Mouse (Mus musculus) gastrocnemius, adult 2 months (tissue): ENCODE data around the gene Ndufa4l2. TPM values are rescaled to one million over a fixed set of nuclear protein-coding genes. Genes with fewer than 3 reads are reported as not detected.
A peak's percentile ranks its signal among the peaks of the same experiment; 100 is the strongest.

ENCODE experiments used
- DNase-seq: peaks from one replicate; pipeline ENCODE4 v3.0.0; 2022
- H3K27ac ChIP-seq: fragments of 200-600 bp; 2 replicates; pipeline ENCODE4 v1.8.1; 2022; ENCODE audit warnings: mild to moderate bottlenecking
- H3K4me3 ChIP-seq: fragments of 200-600 bp; 2 replicates; pipeline ENCODE4 v1.8.1; 2022; ENCODE audit warnings: mild to moderate bottlenecking, moderate library complexity
- CTCF ChIP-seq: fragments of 200-600 bp; IDR thresholded peaks from 2 replicates; pipeline ENCODE4 v1.8.1; 2022; ENCODE audit warnings: antibody characterized with exemption, mild to moderate bottlenecking, moderate library complexity
- intact Hi-C: fragments of 180-260 bp; cut with DNase I; formaldehyde crosslinking; loops from one replicate; pipeline ENCODE4 v1.15.1; 2025
- total RNA-seq, 2 experiments: library from RNA; stranded (reverse); gene quantifications; 2 replicates each; pipeline ENCODE4 v1.2.3; 2021

The Ndufa4l2 gene
- total RNA-seq, 2 experiments from 2014 or later = 8.1 to 16.5 TPM

GRCm38 (mm10) chr10:127522088-127522581, 7.4 kb downstream of the Ndufa4l2 start, which contains the start of gene Shmt2:
TSS of gene Shmt2 (minus strand) at chr10:127522444.
- intact Hi-C loops = no loop called here
- peak; percentile 88 for DNase-seq
- no peak for TF ChIP-seq CTCF
- Histone ChIP-seq H3K4me3 (peak within 1 kb of the TSS; percentile 89), H3K27ac (peak within 1 kb of the TSS; percentile 91)

- Histone ChIP-seq H3K4me3 (no peak overlapping the region), H3K27ac (no peak overlapping the region)
- DNase-seq = no peak
- intact Hi-C loops = no loop called here
- TF ChIP-seq CTCF = no peak
Observed at GRCm38 (mm10) chr10:127524646-127525255, 10.0 kb downstream of the Ndufa4l2 start.

GRCm38 (mm10) chr10:127526048-127526447, 11.3 kb downstream of the Ndufa4l2 start:
- no peak for DNase-seq
- Histone ChIP-seq H3K4me3 (peak overlapping the region; percentile 66), H3K27ac (no peak overlapping the region)
- intact Hi-C loops = no loop called here
- TF ChIP-seq CTCF = no peak

GRCm38 (mm10) chr10:127526681-127527080, 11.9 kb downstream of the Ndufa4l2 start:
- H3K4me3 ChIP-seq = peak overlapping the region; percentile 66
- peak; percentile 69 for TF ChIP-seq CTCF
- H3K27ac ChIP-seq = no peak overlapping the region
- DNase-seq = peak; percentile 85
- intact Hi-C loops = no loop called here

- Histone ChIP-seq H3K4me3 (no peak overlapping the region), H3K27ac (no peak overlapping the region)
- no peak for TF ChIP-seq CTCF
- intact Hi-C loops = no loop called here
- DNase-seq = no peak
Observed at GRCm38 (mm10) chr10:127527481-127527880, 12.7 kb downstream of the Ndufa4l2 start.

GRCm38 (mm10) chr10:127530945-127531344, 16.2 kb downstream of the Ndufa4l2 start:
- intact Hi-C loops = no loop called here
- Histone ChIP-seq H3K4me3 (no peak overlapping the region), H3K27ac (no peak overlapping the region)
- DNase-seq = no peak
- no peak for TF ChIP-seq CTCF

GRCm38 (mm10) chr10:127531548-127531947, 16.8 kb downstream of the Ndufa4l2 start:
- H3K27ac ChIP-seq = no peak overlapping the region
- no peak overlapping the region for H3K4me3 ChIP-seq
- intact Hi-C loops = no loop called here
- TF ChIP-seq CTCF = no peak
- no peak for DNase-seq

GRCm38 (mm10) chr10:127534036-127534928, 19.5 kb downstream of the Ndufa4l2 start, which contains the start of gene Nxph4:
TSS of gene Nxph4 (minus strand) at chr10:127534559.
- peak; percentile 62 for DNase-seq
- no peak for TF ChIP-seq CTCF
- intact Hi-C loops = no loop called here
- peak within 1 kb of the TSS; percentile 77 for H3K4me3 ChIP-seq
- 0 out of 2 replicates have a peak within 1 kb of the TSS, but pooled peaks have one; percentile 20 for H3K27ac ChIP-seq

GRCm38 (mm10) chr10:127534929-127535384, 20.2 kb downstream of the Ndufa4l2 start:
- TF ChIP-seq CTCF = no peak
- intact Hi-C loops = loop anchor here (5.0 kb wide), 1 partner anchor 198 kb away; no protein-coding TSS in a partner anchor
- peak; percentile 38 for DNase-seq
- H3K27ac ChIP-seq = no peak overlapping the region
- H3K4me3 ChIP-seq = peak overlapping the region; percentile 77

- H3K4me3 ChIP-seq = no peak overlapping the region
- H3K27ac ChIP-seq = no peak overlapping the region
- intact Hi-C loops = loop anchor here (1.0 to 5.0 kb wide), 3 partner anchors 23 to 199 kb away; no protein-coding TSS in a partner anchor
- DNase-seq = peak; percentile 54
- TF ChIP-seq CTCF = peak; percentile 68
Observed at GRCm38 (mm10) chr10:127536586-127537314, 22.0 kb downstream of the Ndufa4l2 start.

GRCm38 (mm10) chr10:127537854-127538583, 23.3 kb downstream of the Ndufa4l2 start:
- Histone ChIP-seq H3K4me3 (no peak overlapping the region), H3K27ac (no peak overlapping the region)
- peak; percentile 82 for DNase-seq
- intact Hi-C loops = loop anchor here (5.0 kb wide), 1 partner anchor 201 kb away; no protein-coding TSS in a partner anchor
- peak; percentile 99; the same call in 1 of the 2 replicates for TF ChIP-seq CTCF
